Comparison of ENCODE assay signal across 8 mouse cellular contexts in the genomic region with DNA sequence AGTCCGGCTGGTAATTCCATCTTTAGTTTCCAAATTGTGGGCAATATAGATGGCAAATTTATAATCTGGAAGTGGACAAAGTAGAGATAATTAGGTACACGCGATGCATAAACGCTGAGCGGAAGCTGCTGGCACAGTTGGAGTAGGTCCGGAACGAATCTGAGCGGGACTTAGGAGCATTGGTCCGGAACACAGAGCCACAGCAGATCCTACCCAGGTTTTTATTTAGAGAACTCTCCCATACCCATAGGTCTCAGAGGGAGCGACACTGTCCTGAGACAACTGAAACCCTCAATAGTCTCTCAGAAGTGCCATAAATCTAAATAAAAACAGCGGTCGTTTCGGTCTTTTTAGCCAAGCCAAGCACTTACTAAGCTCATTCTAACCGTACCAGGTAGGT. TPM values are rescaled to one million over a fixed set of nuclear protein-coding genes. Genes with fewer than 3 reads are reported as not detected.
DNase-seq lines count a peak whose midpoint lies in the region; ATAC-seq and TF ChIP-seq lines count a peak whose summit lies in the region.

No protein-coding gene starts in this region.

- WGBS in hindbrain, embryonic 11.5 days, result 15% methylated on average over 14 of the region's 14 CpGs
- WGBS in liver, embryonic 12.5 days (ENCODE audit: insufficient replicate concordance), result 19% methylated on average over 14 of the region's 14 CpGs

- no peaks in the 10 kb centered on the region for H3K27me3 ChIP-seq in hindbrain, embryonic 11.5 days (ENCODE audit: control insufficient read depth, insufficient read depth, low read length)
- H3K27me3 ChIP-seq in liver, embryonic 12.5 days (replicated peaks), result no peaks in the 10 kb centered on the region
- peaks cover 12% of the 10 kb centered on the region for H3K27me3 ChIP-seq in myocyte (ENCODE audit: control insufficient read depth, insufficient read depth, insufficient read length)

- peak overlapping the region; percentile 91 for H3K4me3 ChIP-seq in gastrocnemius, adult 2 months
- H3K4me3 ChIP-seq in hindbrain, embryonic 11.5 days (ENCODE audit: low read depth, low read length), result peak overlapping the region; percentile 76
- H3K4me3 ChIP-seq in liver, embryonic 12.5 days, result peak overlapping the region; percentile 72
- peak overlapping the region; percentile 78 for H3K4me3 ChIP-seq in myocyte

- TF ChIP-seq CTCF in gastrocnemius, adult 2 months (IDR thresholded peaks at IDR 0.05), result no peak

- H3K27ac ChIP-seq in gastrocnemius, adult 2 months, result peak overlapping the region; percentile 95
- H3K27ac ChIP-seq in hindbrain, embryonic 11.5 days (ENCODE audit: low read depth, low read length), result peak overlapping the region; percentile 65; the same call in 1 of the 2 replicates
- peak overlapping the region; percentile 81 for H3K27ac ChIP-seq in liver, embryonic 12.5 days

- H3K36me3 ChIP-seq in hindbrain, embryonic 11.5 days (ENCODE audit: control insufficient read depth, insufficient read depth, low read length), result no peaks in the 10 kb centered on the region
- H3K36me3 ChIP-seq in liver, embryonic 12.5 days, result peaks cover 20% of the 10 kb centered on the region
- no peaks in the 10 kb centered on the region for H3K36me3 ChIP-seq in myocyte (ENCODE audit: control insufficient read depth, insufficient read depth)

- peak overlapping the region; percentile 69 for H3K9ac ChIP-seq in hindbrain, embryonic 11.5 days (ENCODE audit: low read depth, low read length)
- H3K9ac ChIP-seq in liver, embryonic 12.5 days, result peak overlapping the region; percentile 79

- H3ac ChIP-seq in myocyte (ENCODE audit: control insufficient read depth, insufficient read length), result peak overlapping the region; percentile 38

- peaks cover 23% of the 10 kb centered on the region for H3K79me2 ChIP-seq in myocyte (ENCODE audit: control insufficient read depth, insufficient read depth)

- peak; percentile 29 for DNase-seq in gastrocnemius, adult 2 months
- DNase-seq in gastrocnemius, postnatal 25 days, result no peak
- peak; percentile 45 to 72 for DNase-seq in cerebellum, postnatal 10 days
- no peak for DNase-seq in hindbrain, embryonic 11.5 days (ENCODE audit: low spot score)
- DNase-seq in B cell, adult 2 months, result no peak

- intact Hi-C loops in gastrocnemius, adult 2 months (cut with DNase I), result no loop called here

- H3K4me1 ChIP-seq in hindbrain, embryonic 11.5 days (replicated peaks; ENCODE audit: control insufficient read depth, insufficient read depth, low read length), result 0 out of 2 replicates have a peak, but pooled peaks cover 2% of the 10 kb centered on the region
- H3K4me1 ChIP-seq in liver, embryonic 12.5 days, result peaks cover 41% of the 10 kb centered on the region

- peak overlapping the region; percentile 75 for H3K4me2 ChIP-seq in hindbrain, embryonic 11.5 days (replicated peaks; ENCODE audit: low read depth, low read length)
- H3K4me2 ChIP-seq in liver, embryonic 12.5 days, result peak overlapping the region; percentile 86
- H3K4me2 ChIP-seq in myocyte (ENCODE audit: low read depth), result peak overlapping the region; percentile 100

- no peak for TF ChIP-seq POLR2A in myocyte (IDR thresholded peaks at IDR 0.05; ENCODE audit: insufficient read length, low read depth)

- H3K9me3 ChIP-seq in hindbrain, embryonic 11.5 days (ENCODE audit: control insufficient read depth, low read length), result no peaks in the 10 kb centered on the region
- no peaks in the 10 kb centered on the region for H3K9me3 ChIP-seq in liver, embryonic 12.5 days (replicated peaks)

- peak; percentile 36 for ATAC-seq in CD4-positive, CD25-positive, alpha-beta regulatory T cell, adult 4 months
- peak; percentile 84 for ATAC-seq in hindbrain, embryonic 11.5 days (ENCODE audit: low FRiP score)
- ATAC-seq in liver, embryonic 12.5 days, result peak; percentile 33

TF ChIP-seq in myocyte, 11 proteins besides CTCF, POLR2A, EP300 and RAD21:
- no peak for TF ChIP-seq SRF (IDR thresholded peaks at IDR 0.05; ENCODE audit: control insufficient read depth, insufficient read length, low read depth)
- TF ChIP-seq USF1 (IDR thresholded peaks at IDR 0.05; ENCODE audit: low read depth), result no peak
- TF ChIP-seq MYOG (IDR thresholded peaks at IDR 0.05; ENCODE audit: control insufficient read depth in 1 of 3, insufficient read depth in 1 of 3, insufficient read length in 2 of 3, low read depth in 2 of 3), result no peak
- TF ChIP-seq MYOD1 (IDR thresholded peaks at IDR 0.05; ENCODE audit: control insufficient read depth in 1 of 3, insufficient read length in 2 of 3, low read depth in 2 of 3), result no peak
- TF ChIP-seq POLR2AphosphoS2 (IDR thresholded peaks at IDR 0.05; ENCODE audit: insufficient read length, low read depth), result no peak
- no peak for TF ChIP-seq REST (IDR thresholded peaks at IDR 0.05; ENCODE audit: insufficient read depth, insufficient read length)
- TF ChIP-seq E2F4 (IDR thresholded peaks at IDR 0.05; ENCODE audit: insufficient read depth), result no peak
- no peak for TF ChIP-seq MAX (IDR thresholded peaks at IDR 0.05; ENCODE audit: low read depth)
- no peak for TF ChIP-seq TCF12 (IDR thresholded peaks at IDR 0.05; ENCODE audit: insufficient read depth, poor library complexity, severe bottlenecking)
- no peak for TF ChIP-seq CEBPB (IDR thresholded peaks at IDR 0.05; ENCODE audit: insufficient read depth, poor library complexity, severe bottlenecking)
- TF ChIP-seq TCF3 (IDR thresholded peaks at IDR 0.05; ENCODE audit: insufficient read length, low read depth), result no peak

RNA-seq across cellular contexts. Expression of a gene that starts 0.5 kb away (rescaled TPM):
- 1 to 10 TPM; 4.6 to 6.1 TPM for total RNA-seq in gastrocnemius, adult 2 months (2021)
- total RNA-seq in gastrocnemius, postnatal 25 days (2021), result 1 to 10 TPM; 3.5 to 3.7 TPM
- 10 to 100 TPM; 27.5 to 35.8 TPM for polyA plus RNA-seq in CD4-positive, CD25-positive, alpha-beta regulatory T cell, adult 4 months (2017; shearing (Covaris generic))
- polyA plus RNA-seq in hindbrain, embryonic 11.5 days (2014; fragmentation: Nextera tagmentation; extraction: Ambion mirVana), result 20.1 TPM in 2 replicates
- 7.3 and 8.5 TPM in 2 replicates for polyA plus RNA-seq in liver, embryonic 12.5 days (2016; fragmentation: Nextera tagmentation; extraction: Ambion mirVana)
- polyA plus RNA-seq in myocyte (2012; fragmentation: generic; extraction: Trizol), result 7.6 TPM

RNA-seq across cellular contexts. Expression of a gene that starts 26.4 kb away (rescaled TPM):
- 1 to 10 TPM; 5.9 to 6.9 TPM for total RNA-seq in gastrocnemius, adult 2 months (2021)
- 1 to 10 TPM; 6.9 to 8.1 TPM for total RNA-seq in gastrocnemius, postnatal 25 days (2021)
- polyA plus RNA-seq in CD4-positive, CD25-positive, alpha-beta regulatory T cell, adult 4 months (2017; shearing (Covaris generic)), result 100 to 1,000 TPM in 1 of 2 experiments, 10 to 100 TPM in 1; 61.7 to 140 TPM
- polyA plus RNA-seq in hindbrain, embryonic 11.5 days (2014; fragmentation: Nextera tagmentation; extraction: Ambion mirVana), result 26.6 and 28.1 TPM in 2 replicates
- 10.6 TPM in 2 replicates for polyA plus RNA-seq in liver, embryonic 12.5 days (2016; fragmentation: Nextera tagmentation; extraction: Ambion mirVana)
- 77.0 TPM for polyA plus RNA-seq in myocyte (2012; fragmentation: generic; extraction: Trizol)

RNA-seq across cellular contexts. Expression of a gene that starts 40.5 kb away (rescaled TPM):
- total RNA-seq in gastrocnemius, adult 2 months (2021), result 10 to 100 TPM; 11.1 TPM
- 10 to 100 TPM in 1 of 2 experiments, 1 to 10 TPM in 1; 9.5 to 12.0 TPM for total RNA-seq in gastrocnemius, postnatal 25 days (2021)
- 10 to 100 TPM; 34.8 to 42.2 TPM for polyA plus RNA-seq in CD4-positive, CD25-positive, alpha-beta regulatory T cell, adult 4 months (2017; shearing (Covaris generic))
- 45.9 and 47.6 TPM in 2 replicates for polyA plus RNA-seq in hindbrain, embryonic 11.5 days (2014; fragmentation: Nextera tagmentation; extraction: Ambion mirVana)
- 12.2 and 13.4 TPM in 2 replicates for polyA plus RNA-seq in liver, embryonic 12.5 days (2016; fragmentation: Nextera tagmentation; extraction: Ambion mirVana)
- 26.4 TPM for polyA plus RNA-seq in myocyte (2012; fragmentation: generic; extraction: Trizol)

RNA-seq across cellular contexts. Expression of a gene that starts 40.6 kb away (rescaled TPM):
- total RNA-seq in gastrocnemius, adult 2 months (2021), result not detected
- total RNA-seq in gastrocnemius, postnatal 25 days (2021), result not detected
- polyA plus RNA-seq in CD4-positive, CD25-positive, alpha-beta regulatory T cell, adult 4 months (2017; shearing (Covaris generic)), result not detected
- 1.3 and 1.4 TPM in 2 replicates for polyA plus RNA-seq in hindbrain, embryonic 11.5 days (2014; fragmentation: Nextera tagmentation; extraction: Ambion mirVana)
- 0.12 TPM in 1 of 2 replicates, not detected in the other for polyA plus RNA-seq in liver, embryonic 12.5 days (2016; fragmentation: Nextera tagmentation; extraction: Ambion mirVana)
- 0.64 TPM for polyA plus RNA-seq in myocyte (2012; fragmentation: generic; extraction: Trizol)

Comparison
In these comparisons a context has a peak if more than half of its experiments do, and no peak if none do; other contexts are left out.
1. DNase-seq: peak in gastrocnemius, adult 2 months (single experiment) and cerebellum, postnatal 10 days (2 of 2); none in gastrocnemius, postnatal 25 days (single experiment), hindbrain, embryonic 11.5 days (single experiment) and B cell, adult 2 months (0 of 2).
2. ATAC-seq: peak in every context shown above with its lines; median percentile 84 in hindbrain, embryonic 11.5 days; 36 in CD4-positive, CD25-positive, alpha-beta regulatory T cell, adult 4 months; 33 in liver, embryonic 12.5 days.
3. Peak in every context shown above with its lines, with median percentiles within 50 percentile points of each other: H3K27ac ChIP-seq, H3K4me3 ChIP-seq and H3K4me2 ChIP-seq.